Mouse (Mus musculus) left cerebral cortex, adult 11 months (tissue): ENCODE data around the gene Phox2a.
A peak's percentile ranks its signal among the peaks of the same experiment; 100 is the strongest.

Experiments used
- DNase-seq: peaks from one replicate; pipeline ENCODE4 v3.0.0; 2022; ENCODE audit warnings: low spot score

Phox2a gene

DNA sequence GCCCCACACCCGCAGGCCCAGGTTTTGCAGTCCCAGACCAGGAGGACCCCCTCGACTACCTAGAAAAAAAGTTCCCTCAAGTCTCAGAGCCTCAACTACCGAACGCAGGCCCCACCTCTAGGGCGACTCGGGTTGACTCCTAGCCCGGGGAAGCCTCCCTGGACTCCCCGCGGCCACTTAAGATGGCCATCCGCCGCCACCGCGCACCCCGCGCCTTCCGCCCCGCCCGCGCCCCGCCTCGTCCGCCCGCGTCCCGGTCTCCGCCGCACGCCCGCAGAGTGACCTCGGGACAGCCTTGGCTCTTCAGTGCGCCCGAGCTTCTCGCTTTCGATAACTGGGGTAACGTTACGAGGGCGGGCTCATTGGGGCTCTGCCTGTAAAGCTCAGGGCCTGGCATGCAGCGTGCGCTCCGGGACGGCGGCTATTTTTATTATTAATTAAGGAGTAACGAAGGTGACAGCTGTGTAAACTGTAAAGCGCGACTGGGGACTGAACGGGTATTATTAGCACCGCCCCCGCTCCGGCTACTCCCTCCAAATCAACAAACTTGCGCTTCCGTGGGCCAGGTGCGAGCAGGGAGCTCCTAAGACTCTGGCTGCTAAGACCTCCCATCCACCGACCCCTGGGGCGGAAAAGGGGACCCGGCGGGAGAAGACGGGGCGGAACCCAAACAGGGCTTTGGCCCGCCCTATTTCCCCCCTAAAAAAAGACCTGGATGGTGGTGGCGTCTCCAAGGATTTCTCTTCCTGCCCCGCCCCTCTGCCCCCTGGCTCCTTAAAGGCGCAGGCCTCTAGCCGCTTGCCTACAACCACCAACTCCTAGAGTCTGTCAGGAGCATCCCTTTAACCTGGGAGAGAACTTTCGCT, 19.7 kb downstream of the Phox2a start, which contains the start of gene Inppl1:
Inppl1 (minus strand) TSS at position 624 of the 866 bp plus-strand sequence.
- peak; percentile 77 for DNase-seq

DNA sequence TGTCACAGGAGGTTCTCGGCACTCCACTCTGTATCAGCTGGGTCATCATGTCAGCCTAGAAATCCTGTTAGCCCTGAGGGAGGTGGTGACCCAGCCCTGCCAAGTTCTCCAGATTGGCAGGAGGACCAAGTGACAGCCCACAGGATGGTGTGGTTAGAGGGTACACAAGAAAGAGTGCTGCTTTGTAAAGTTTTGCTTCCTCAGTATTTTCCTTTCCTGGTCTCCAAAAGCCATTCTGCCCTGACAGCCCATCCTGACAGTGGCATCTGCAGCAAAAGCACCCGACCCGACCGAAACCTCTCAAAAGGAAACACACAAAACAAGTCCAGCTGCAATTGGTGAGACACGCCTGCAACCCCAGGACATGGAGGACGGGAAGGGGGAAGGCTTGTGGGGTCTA, 26.1 kb downstream of the Phox2a start:
- no peak for DNase-seq

DNA sequence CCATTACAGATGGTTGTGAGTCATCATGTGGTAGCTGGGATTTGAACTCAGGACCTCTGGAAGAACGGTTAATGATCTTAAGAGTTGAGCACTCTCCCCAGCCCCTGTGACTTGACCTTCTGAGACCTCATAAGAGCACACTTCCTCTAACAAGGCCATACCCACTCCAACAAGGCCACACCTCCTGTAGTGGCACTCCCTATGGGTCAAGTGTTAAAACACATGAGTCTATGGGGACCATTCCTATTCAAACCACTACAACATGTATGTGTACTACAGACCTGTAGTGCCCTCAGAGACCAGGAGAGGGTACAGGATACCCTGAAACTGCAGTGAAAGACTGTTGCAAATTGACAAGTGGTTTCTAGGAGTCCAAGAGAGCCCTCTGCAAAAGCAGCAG, 29.8 kb downstream of the Phox2a start:
- no peak for DNase-seq

DNA sequence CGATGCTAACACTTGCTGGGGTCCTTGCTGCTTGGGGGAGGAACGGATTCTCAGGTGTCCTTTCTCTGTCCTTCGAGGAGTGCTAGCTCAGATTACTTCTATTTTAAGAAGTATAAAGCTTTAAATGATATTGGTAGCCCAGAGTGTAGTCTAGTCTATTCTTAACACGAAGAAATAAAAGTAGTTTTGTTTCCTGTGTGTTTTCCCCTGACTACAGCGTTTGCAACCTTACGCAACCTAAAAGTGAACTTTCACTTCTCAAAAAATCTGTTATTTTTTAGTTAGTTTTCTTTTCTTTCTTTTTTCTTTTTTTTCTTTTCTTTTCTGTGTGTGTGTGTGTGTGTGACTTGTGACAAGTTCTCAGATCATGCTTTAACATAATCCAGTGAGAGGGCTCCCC, 33.6 kb downstream of the Phox2a start:
- DNase-seq = no peak

DNA sequence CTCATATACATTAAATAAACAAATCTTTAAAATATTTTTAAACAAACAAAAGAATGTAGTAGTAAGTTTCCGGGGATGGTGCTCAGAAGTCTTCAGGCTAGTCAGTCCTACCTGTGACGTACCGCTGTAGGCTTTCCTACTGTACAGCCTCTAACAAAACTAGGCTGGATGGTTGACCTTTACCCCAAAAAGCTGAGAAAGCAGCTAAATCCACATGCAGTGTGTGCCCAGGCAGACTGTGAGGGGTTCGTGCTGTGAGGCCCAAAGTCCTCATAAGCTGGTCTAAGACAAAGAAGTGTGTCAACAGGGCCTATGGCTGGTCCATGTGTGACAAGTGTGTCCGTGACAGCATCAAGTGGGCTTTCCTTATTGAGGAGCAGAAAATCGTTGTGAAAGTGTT, 34.7 kb downstream of the Phox2a start:
- DNase-seq = no peak

DNA sequence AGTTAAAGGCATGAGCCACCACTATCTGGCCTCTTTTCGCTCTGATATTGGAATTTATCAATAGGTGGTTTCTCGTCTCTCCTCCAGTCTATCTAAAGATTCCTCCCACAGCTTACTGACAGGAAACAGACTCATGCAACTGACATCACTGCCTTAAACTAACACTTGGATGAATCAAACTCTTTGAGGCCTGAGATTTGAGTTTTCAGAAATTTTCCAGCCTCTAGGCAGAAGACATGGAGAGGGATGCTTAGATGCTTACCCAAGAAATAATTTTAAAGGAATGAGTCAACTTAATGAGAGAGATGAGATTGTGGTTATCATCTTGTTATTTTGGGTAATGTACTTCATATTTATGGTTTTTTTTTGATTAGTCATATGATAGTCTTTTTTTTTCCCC, 35.7 kb downstream of the Phox2a start:
- no peak for DNase-seq

DNA sequence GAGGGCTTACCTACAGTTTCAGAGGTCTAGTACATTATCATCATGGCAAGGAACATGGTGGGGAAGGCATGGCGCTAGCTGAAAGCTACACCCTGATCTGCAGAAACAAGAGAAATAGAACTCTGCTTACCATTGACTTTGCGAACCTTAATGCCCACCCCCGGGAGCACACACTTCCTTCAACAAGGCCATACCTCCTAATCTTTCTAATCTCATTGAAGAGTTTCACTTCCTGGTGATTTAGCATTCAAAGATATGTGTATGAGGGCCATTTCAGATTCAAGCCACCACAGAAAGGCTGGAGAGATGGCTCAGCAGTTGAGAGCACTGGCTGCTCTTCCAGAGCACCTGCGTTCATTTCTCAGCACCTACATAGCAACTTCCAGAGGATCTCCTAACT, 39.0 kb downstream of the Phox2a start, which contains the start of gene Folr2:
Folr2 (minus strand) TSS at position 101 of the 400 bp plus-strand sequence.
- no peak for DNase-seq

DNA sequence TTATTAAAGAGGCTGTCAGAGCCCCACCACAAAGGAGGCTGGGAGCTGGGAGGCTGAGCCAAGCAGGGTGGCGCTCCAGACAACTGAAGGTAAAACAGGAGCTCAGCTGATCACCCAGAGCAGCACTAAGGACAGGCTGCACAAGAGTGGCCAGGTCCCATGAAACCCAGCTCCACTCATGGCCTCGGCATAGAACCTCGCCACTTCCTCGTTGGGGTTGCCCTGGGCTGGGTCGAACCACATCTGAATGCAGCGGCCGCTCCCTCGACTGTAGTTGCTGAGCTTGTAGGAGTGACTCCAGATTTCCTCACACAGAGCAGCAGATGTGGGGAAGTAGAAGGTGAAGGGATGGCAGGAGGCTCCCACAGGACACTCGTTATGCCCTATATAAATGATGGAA, 40.2 kb downstream of the Phox2a start:
- DNase-seq = no peak

DNA sequence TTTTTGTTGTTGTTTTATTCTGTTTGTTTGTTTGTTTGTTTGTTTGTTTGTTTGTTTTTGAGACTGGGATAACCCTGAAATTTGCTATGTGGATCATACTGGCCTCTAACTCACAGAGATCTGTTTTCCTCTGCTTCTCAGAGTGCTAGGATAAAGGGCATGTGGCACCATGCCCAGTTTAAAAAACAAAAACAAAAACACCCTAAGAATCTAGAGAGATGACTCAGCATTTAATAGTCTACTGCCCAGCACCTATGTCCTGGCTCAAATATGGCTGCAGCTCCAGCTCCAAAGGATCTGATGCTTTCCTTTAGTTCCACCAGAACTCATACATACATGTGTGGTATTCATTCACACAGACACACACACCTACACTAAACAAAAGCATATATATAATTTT, 42.9 kb downstream of the Phox2a start:
- no peak for DNase-seq

DNA sequence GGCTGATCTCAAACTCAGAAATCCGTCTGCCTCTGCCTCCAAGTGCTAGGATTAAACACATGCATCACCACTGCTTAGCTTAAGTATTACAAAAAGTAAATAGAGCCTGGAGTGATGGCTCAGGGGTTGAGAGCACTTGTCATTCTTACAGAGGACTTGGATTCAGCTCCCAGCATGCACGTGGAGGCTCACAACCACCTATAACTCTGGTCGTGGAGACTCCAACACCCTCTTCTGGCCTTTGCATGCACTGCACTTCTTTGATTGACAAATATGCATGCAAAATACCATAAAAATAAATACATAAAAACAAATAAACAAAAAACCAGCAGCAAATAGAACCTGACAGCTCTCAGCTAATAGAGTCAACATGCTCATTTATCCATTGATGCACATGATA, 44.2 kb downstream of the Phox2a start:
- no peak for DNase-seq

DNA sequence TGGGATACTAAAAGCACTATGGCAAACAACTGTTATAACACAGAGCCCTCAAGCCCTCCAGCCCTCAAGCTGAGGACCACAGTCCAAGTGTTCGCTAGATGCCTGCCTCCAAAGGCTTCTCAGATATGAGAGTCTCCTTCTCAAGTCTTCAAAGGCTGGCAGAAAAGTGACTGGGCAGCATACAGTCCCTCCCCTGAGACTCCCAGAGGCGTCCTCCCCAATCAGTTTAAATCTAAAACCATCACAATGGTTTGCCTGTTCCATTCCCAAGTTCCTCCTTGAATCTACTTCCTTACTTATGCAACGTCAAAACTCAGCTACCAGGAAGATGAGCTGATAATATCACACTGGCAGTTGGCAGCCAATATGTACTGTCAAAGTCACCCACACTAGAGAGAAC, 45.3 kb downstream of the Phox2a start, which contains the start of gene Anapc15:
Anapc15 (plus strand) TSS at position 301 of the 400 bp plus-strand sequence.
- no peak for DNase-seq

DNA sequence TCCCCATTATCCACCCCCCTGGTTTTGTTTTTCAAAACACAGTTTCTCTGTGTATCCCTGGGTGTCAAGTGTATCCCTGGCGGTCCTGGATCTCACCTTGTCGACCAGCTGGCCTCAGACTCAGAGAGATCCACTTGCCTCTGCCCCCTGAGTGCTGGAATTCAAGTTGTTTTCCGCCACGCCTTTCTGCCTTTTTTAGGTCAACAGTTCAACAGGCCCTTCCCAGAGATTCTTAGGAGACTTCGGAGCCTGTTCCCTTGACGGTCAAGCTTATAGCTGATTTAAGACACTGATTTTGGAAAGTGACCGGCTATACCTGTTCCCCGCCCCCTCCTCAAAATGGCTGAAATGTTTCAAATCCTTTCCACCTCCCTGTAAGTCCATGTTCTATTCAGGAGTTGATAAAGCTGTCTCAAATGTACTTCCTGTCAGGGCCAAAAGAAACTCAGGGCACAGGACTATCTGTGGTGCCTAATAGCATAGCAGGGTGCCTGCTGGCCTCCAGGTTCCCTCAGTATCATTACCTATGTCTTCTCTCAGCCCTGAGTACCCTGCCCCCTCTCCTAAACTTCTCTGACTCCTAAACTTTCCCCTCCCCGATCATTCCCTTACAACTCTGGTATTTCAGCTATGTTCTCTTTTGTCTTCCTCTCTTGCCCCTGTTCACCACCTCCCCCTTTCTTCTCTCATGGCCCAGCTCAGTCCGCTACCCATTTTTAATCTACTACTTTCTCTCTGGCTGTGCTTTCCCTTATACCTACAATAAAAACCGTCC, 48.6 kb downstream of the Phox2a start:
- DNase-seq = no peak

DNA sequence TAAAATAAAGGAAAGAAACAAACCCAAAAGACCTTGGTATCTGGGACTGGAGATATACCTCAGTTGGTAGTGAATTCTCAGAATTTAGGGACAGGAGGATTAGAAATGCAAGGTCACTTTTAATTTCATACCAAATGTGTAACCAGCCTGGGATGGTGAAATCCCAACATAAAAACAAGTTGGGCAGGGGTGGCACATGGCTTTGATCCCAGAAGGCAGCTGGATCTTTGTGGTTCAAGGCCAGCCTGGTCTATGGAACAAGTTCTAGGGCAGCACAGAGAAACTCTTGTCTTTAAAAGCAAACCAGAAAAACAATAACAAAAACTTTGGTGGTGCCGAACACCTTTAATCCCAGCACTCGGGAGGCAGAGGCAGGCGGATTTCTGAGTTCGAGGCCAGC, 49.4 kb downstream of the Phox2a start:
- DNase-seq = no peak

DNA sequence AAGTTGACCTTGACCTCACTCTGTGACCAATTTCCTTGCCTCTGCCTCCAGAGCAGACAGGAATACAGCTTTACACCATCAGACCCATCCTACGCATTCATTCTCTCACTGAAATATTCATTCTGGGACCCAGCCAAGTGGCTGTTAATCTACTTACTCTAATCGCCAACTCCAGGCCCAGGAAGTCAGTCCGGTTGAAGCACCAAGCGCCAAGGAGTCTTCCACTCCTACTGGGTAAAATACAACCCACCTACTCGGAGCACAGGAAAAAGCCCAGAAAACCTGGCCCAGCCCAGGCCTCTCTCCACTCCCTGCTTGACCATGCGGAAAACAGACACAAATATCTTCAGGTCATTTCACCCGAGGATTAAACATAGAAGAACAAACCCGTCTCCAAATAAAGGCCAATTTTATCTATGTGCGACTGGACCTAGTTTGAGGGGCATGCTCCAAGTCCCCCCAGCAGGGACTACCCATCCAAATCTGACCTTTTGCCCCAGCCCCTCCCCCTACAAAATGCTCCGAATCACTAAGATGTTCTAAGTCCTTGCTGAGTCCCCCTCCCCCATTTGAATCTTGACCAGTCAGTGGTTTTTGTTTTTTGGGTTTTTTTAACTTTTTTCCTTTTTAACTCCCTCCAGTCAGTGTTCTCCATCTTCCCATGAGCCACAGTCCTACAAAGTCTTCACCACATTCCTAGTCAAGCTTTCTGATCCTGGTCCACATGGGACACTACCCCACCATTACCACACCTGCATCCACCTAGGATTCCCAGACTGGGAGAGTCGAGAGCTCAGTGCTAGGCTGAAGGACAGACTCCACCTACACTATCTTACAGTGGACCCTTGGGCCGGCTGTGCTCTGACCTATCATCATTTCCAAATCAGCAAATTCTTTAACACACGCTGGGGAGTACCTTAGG, 50.4 kb downstream of the Phox2a start:
- DNase-seq = no peak

DNA sequence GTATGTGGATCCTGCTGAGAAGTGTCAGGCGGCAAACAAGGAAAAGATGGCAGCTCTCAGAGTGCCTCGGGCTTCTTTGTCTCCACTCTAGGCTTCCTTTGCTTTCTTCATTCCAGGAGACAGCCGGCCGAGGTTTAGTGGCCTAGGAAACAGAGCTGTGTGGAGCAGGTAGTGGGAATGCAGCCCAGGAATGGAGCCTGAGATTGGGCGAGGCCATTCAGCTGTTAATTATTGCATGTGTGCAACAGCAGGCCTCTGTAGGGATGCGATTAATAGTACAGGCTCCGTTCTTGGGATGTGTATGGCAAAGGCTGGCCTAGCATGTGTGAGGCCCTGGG, 51.0 kb downstream of the Phox2a start:
- DNase-seq = no peak

DNA sequence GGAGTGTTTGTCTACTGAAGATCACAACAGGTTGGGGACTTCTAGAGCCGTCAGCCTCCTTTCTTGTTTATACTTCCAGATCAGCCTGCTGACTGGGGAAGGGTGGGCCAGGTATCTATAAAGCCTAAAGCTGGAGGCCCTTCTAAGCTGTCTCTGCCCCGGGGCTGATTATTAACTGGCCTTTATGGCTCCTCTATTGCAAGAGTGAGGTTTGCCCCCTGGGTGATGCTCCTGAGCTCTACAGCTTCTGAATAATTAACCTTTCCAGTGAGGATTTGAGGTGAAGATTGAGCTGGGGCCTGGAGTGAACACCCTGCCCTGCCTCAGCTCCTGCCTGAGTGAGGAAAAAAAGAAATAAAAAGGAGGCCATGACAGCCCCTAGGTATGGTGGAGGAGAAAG, 52.5 kb downstream of the Phox2a start, which contains the start of gene Folr1:
Folr1 (minus strand) TSS at position 160 of the 400 bp plus-strand sequence.
- no peak for DNase-seq

DNA sequence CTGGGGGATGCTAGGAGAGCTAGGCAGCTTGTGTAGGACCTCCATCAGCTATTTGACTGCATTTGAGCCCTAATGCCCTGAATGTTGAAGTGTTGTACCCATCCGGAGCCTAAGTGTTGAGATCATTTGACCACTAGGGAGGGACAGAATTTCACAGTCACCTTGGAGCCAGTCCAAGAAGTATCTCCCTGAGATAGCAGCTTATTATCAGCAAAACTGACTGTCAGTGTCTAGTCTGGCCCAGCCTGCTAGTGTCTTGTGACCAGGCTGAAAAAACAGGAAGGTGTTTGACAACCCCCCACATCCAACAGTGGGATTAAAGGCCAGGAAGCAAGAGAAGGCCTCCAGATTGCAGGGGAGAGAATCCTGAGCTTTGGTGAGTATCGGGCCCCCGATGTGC, 53.2 kb downstream of the Phox2a start:
- DNase-seq = no peak
